Mouse (Mus musculus): ENCODE data around the gene Hsfy2.

GRCm38 (mm10) chr1:56681258-56681657 is 44.0 kb upstream of the Hsfy2 start:
- no peak for TF ChIP-seq CTCF (IDR thresholded peaks at IDR 0.05; ENCODE audit: insufficient read depth, low read length)
- no peak for TF ChIP-seq POLR2A (IDR thresholded peaks at IDR 0.05; ENCODE audit: borderline replicate concordance, extremely low read depth, low read depth, low read length)

Data from lung, adult 2 months (tissue).